Comparison of ENCODE assay signal across 17 mouse cellular contexts in the genomic region with DNA sequence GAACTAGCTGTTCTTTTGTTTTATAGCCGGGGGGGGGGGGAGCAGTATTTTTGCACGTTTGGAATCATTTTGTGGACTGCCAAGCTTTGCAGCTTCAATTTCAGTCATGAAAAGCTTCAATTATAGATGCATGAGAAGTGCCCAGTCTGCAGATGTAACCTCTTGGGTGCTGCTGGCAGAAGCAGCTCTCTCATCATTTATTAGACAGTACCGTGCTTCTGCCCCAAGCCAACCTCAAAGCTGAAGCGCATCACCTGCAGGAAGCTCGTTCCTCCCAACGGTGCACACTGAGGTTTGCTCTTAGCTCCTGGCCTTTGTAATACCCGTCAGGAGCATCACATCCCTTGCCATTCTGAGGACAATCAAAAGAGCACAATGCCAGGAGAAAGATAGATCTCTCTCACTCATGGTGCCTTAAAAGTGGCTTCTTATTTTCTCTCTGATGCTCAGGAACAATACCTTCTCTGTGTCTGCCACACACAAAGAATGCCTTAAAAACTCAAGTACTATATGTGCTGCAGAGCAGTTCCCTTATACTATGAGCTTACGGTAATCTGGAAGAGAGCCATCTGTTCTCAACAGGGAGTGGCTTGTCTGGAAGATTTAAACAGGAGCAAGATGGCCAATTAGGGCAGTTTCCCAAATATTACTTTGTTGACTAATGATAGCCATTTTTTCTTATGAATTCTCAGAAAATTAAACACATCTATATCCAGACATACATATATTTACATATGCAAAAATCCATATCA. TPM values are rescaled to one million over a fixed set of nuclear protein-coding genes. Genes with fewer than 3 reads are reported as not detected.
DNase-seq lines count a peak whose midpoint lies in the region; ATAC-seq and TF ChIP-seq lines count a peak whose summit lies in the region.
"Had no signal": no experiment of that assay in that cellular context is flagged by ENCODE, and none has a peak within 500 bp of the region (broad histone marks: within the 10 kb centered on the region; RNA-seq: fewer than 3 reads in every experiment).

No protein-coding gene starts in this region.

- no peak for TF ChIP-seq POLR2A in cerebellum, adult 2 months (IDR thresholded peaks at IDR 0.05; ENCODE audit: borderline replicate concordance, insufficient read depth, low read length)

- no peaks in the 10 kb centered on the region for H3K27me3 ChIP-seq in cerebellum, adult 2 months (ENCODE audit: control insufficient read depth, insufficient read depth, low read length)
- no peaks in the 10 kb centered on the region for H3K27me3 ChIP-seq in hindbrain, embryonic 14.5 days (ENCODE audit: control insufficient read depth, insufficient read depth, low read length)
- no peaks in the 10 kb centered on the region for H3K27me3 ChIP-seq in hindbrain, embryonic 11.5 days (ENCODE audit: control insufficient read depth, insufficient read depth, low read length)
- H3K27me3 ChIP-seq in midbrain, embryonic 13.5 days, result no peaks in the 10 kb centered on the region
- no peaks in the 10 kb centered on the region for H3K27me3 ChIP-seq in midbrain, embryonic 10.5 days (ENCODE audit: low read depth, poor library complexity, severe bottlenecking)
- H3K27me3 ChIP-seq in neural tube, embryonic 15.5 days (replicated peaks), result no peaks in the 10 kb centered on the region
- H3K27me3 ChIP-seq: CH12.LX; embryonic facial prominence, embryonic 13.5 days; midbrain, embryonic 12.5 days had no signal

- peaks cover 4% of the 10 kb centered on the region for H3K4me1 ChIP-seq in cerebellum, adult 2 months (ENCODE audit: control insufficient read depth, insufficient read depth, low read length)
- 0 out of 2 replicates have a peak, but pooled peaks cover 11% of the 10 kb centered on the region for H3K4me1 ChIP-seq in hindbrain, embryonic 14.5 days (replicated peaks; ENCODE audit: control insufficient read depth, insufficient read depth, low read length)
- no peaks in the 10 kb centered on the region for H3K4me1 ChIP-seq in hindbrain, embryonic 11.5 days (replicated peaks; ENCODE audit: control insufficient read depth, insufficient read depth, low read length)
- H3K4me1 ChIP-seq in midbrain, embryonic 13.5 days (replicated peaks), result peaks cover 9% of the 10 kb centered on the region
- 0 out of 2 replicates have a peak, but pooled peaks cover 2% of the 10 kb centered on the region for H3K4me1 ChIP-seq in midbrain, embryonic 10.5 days
- peaks cover 8% of the 10 kb centered on the region for H3K4me1 ChIP-seq in neural tube, embryonic 15.5 days
- H3K4me1 ChIP-seq: embryonic facial prominence, embryonic 13.5 days had no signal

- 14% methylated on average over 8 of the region's 8 CpGs for WGBS in cerebellum, adult 2 months
- 41% methylated on average over 8 of the region's 8 CpGs for WGBS in hindbrain, embryonic 14.5 days
- 54% methylated on average over 8 of the region's 8 CpGs for WGBS in hindbrain, embryonic 11.5 days
- 52% methylated on average over 8 of the region's 8 CpGs for WGBS in midbrain, embryonic 13.5 days
- 66% methylated on average over 8 of the region's 8 CpGs for WGBS in midbrain, embryonic 10.5 days
- whole genome bisulfite sequencing in neural tube, embryonic 15.5 days, result 33% methylated on average over 8 of the region's 8 CpGs

- no peaks in the 10 kb centered on the region for H3K9me3 ChIP-seq in hindbrain, embryonic 14.5 days (ENCODE audit: control insufficient read depth, low read length)
- no peaks in the 10 kb centered on the region for H3K9me3 ChIP-seq in hindbrain, embryonic 11.5 days (ENCODE audit: control insufficient read depth, low read length)
- no peaks in the 10 kb centered on the region for H3K9me3 ChIP-seq in midbrain, embryonic 13.5 days
- H3K9me3 ChIP-seq in midbrain, embryonic 10.5 days (replicated peaks), result no peaks in the 10 kb centered on the region
- H3K9me3 ChIP-seq in neural tube, embryonic 15.5 days (replicated peaks), result no peaks in the 10 kb centered on the region
- H3K9me3 ChIP-seq: embryonic facial prominence, embryonic 13.5 days; midbrain, embryonic 12.5 days had no signal

- H3K27ac ChIP-seq in cerebellum, adult 2 months (ENCODE audit: insufficient read depth, low read length), result no peak overlapping the region
- H3K27ac ChIP-seq in hindbrain, embryonic 14.5 days, result peak overlapping the region; percentile 58; the same call in 1 of the 2 replicates
- H3K27ac ChIP-seq in hindbrain, embryonic 11.5 days (ENCODE audit: low read depth, low read length), result no peak overlapping the region
- no peak overlapping the region for H3K27ac ChIP-seq in midbrain, embryonic 13.5 days
- no peak overlapping the region for H3K27ac ChIP-seq in midbrain, embryonic 10.5 days (replicated peaks)
- H3K27ac ChIP-seq in neural tube, embryonic 15.5 days (replicated peaks), result no peak overlapping the region; the same call in 1 of the 2 replicates
- H3K27ac ChIP-seq: embryonic facial prominence, embryonic 13.5 days; midbrain, embryonic 12.5 days had no signal

- H3K9ac ChIP-seq in hindbrain, embryonic 14.5 days, result no peak overlapping the region
- no peak overlapping the region for H3K9ac ChIP-seq in hindbrain, embryonic 11.5 days (ENCODE audit: low read depth, low read length)
- H3K9ac ChIP-seq in midbrain, embryonic 13.5 days (replicated peaks), result no peak overlapping the region
- no peak overlapping the region for H3K9ac ChIP-seq in neural tube, embryonic 15.5 days (replicated peaks)
- H3K9ac ChIP-seq: embryonic facial prominence, embryonic 13.5 days; midbrain, embryonic 12.5 days had no signal

- H3K4me3 ChIP-seq in cerebellum, adult 2 months (replicated peaks; ENCODE audit: insufficient read depth, low read depth, low read length), result no peak overlapping the region
- no peak overlapping the region for H3K4me3 ChIP-seq in hindbrain, embryonic 14.5 days (replicated peaks; ENCODE audit: low read length)
- H3K4me3 ChIP-seq in hindbrain, embryonic 11.5 days (ENCODE audit: low read depth, low read length), result no peak overlapping the region
- no peak overlapping the region for H3K4me3 ChIP-seq in midbrain, embryonic 13.5 days (replicated peaks)
- no peak overlapping the region for H3K4me3 ChIP-seq in midbrain, embryonic 10.5 days
- H3K4me3 ChIP-seq in neural tube, embryonic 15.5 days (replicated peaks), result no peak overlapping the region
- H3K4me3 ChIP-seq: embryonic facial prominence, embryonic 13.5 days; midbrain, embryonic 12.5 days had no signal

- ATAC-seq in hindbrain, embryonic 14.5 days (ENCODE audit: low FRiP score), result peak; percentile 56; the same call in 1 of the 2 replicates
- no peak for ATAC-seq in hindbrain, embryonic 11.5 days (ENCODE audit: low FRiP score)
- 0 out of 2 replicates have a peak, but pooled peaks have one; percentile 60 for ATAC-seq in midbrain, embryonic 13.5 days
- peak; percentile 48; the same call in 1 of the 2 replicates for ATAC-seq in neural tube, embryonic 15.5 days (ENCODE audit: low FRiP score)

- H3K4me2 ChIP-seq in hindbrain, embryonic 14.5 days (replicated peaks), result no peak overlapping the region
- H3K4me2 ChIP-seq in hindbrain, embryonic 11.5 days (replicated peaks; ENCODE audit: low read depth, low read length), result no peak overlapping the region
- H3K4me2 ChIP-seq in midbrain, embryonic 13.5 days (replicated peaks), result no peak overlapping the region
- H3K4me2 ChIP-seq in neural tube, embryonic 15.5 days, result no peak overlapping the region
- H3K4me2 ChIP-seq: embryonic facial prominence, embryonic 13.5 days; midbrain, embryonic 12.5 days had no signal

- DNase-seq in cerebellum, adult 2 months, result peak; percentile 15 to 44
- DNase-seq in cerebellum, adult 9-11 months, result no peak
- no peak for DNase-seq in hindbrain, embryonic 14.5 days (ENCODE audit: low spot score)
- no peak for DNase-seq in hindbrain, embryonic 11.5 days (ENCODE audit: low spot score)
- DNase-seq in midbrain, embryonic 10.5 days (ENCODE audit: low spot score), result no peak
- no peak for DNase-seq in heart, postnatal 4 days
- DNase-seq: adrenal gland, adult 2 months; kidney, adult 11 months; kidney, postnatal 14 days; lung, adult 18-20 months; lung, postnatal 4 days; right cerebral cortex, postnatal 25 days had no signal

- no peaks in the 10 kb centered on the region for H3K36me3 ChIP-seq in hindbrain, embryonic 14.5 days (replicated peaks; ENCODE audit: control insufficient read depth, insufficient read depth)
- H3K36me3 ChIP-seq in hindbrain, embryonic 11.5 days (ENCODE audit: control insufficient read depth, insufficient read depth, low read length), result no peaks in the 10 kb centered on the region
- no peaks in the 10 kb centered on the region for H3K36me3 ChIP-seq in midbrain, embryonic 13.5 days
- no peaks in the 10 kb centered on the region for H3K36me3 ChIP-seq in midbrain, embryonic 10.5 days
- no peaks in the 10 kb centered on the region for H3K36me3 ChIP-seq in neural tube, embryonic 15.5 days
- H3K36me3 ChIP-seq: embryonic facial prominence, embryonic 13.5 days; midbrain, embryonic 12.5 days had no signal

- no peak for TF ChIP-seq CTCF in cerebellum, adult 2 months (IDR thresholded peaks at IDR 0.05; ENCODE audit: borderline replicate concordance, insufficient read depth, low read depth, low read length)

RNA-seq across cellular contexts. Expression of gene 4932438A13Rik, which starts 35.5 kb away (rescaled TPM):
- 52.1 and 55.6 TPM in 2 replicates for polyA plus RNA-seq in cerebellum, adult 2 months (2012; rRNA removed)
- polyA plus RNA-seq in hindbrain, embryonic 14.5 days (2014; fragmentation: Nextera tagmentation; extraction: Ambion mirVana), result 97.9 and 109 TPM in 2 replicates
- polyA plus RNA-seq in hindbrain, embryonic 11.5 days (2014; fragmentation: Nextera tagmentation; extraction: Ambion mirVana), result 45.7 and 62.4 TPM in 2 replicates
- polyA plus RNA-seq in midbrain, embryonic 13.5 days (2015; fragmentation: Nextera tagmentation; extraction: Ambion mirVana), result 57.1 and 60.4 TPM in 2 replicates
- 31.2 and 35.6 TPM in 2 replicates for polyA plus RNA-seq in midbrain, embryonic 10.5 days (2016; fragmentation: Nextera tagmentation; extraction: Ambion mirVana)
- 73.9 and 75.2 TPM in 2 replicates for polyA plus RNA-seq in neural tube, embryonic 15.5 days (2015; fragmentation: Nextera tagmentation; extraction: Ambion mirVana)
- 10 to 100 TPM; 49.6 to 52.7 TPM for total RNA-seq in heart, postnatal 4 days (2021)

Comparison
In these comparisons a context has a peak if more than half of its experiments do, and no peak if none do; other contexts are left out.
1. DNase-seq: peak in cerebellum, adult 2 months (2 of 2); none in cerebellum, adult 9-11 months (single experiment), hindbrain, embryonic 14.5 days (single experiment), hindbrain, embryonic 11.5 days (single experiment), midbrain, embryonic 10.5 days (single experiment) and heart, postnatal 4 days (single experiment).